Mouse (Mus musculus) cerebellum, postnatal 10 days (tissue): ENCODE data around the gene Zfp385b.

Source experiments
- DNase-seq, 2 experiments: peaks; one replicate each; pipeline ENCODE4 v3.0.0; 2021; ENCODE audit warnings: mixed read lengths in 2 of 2

Zfp385b gene

DNA sequence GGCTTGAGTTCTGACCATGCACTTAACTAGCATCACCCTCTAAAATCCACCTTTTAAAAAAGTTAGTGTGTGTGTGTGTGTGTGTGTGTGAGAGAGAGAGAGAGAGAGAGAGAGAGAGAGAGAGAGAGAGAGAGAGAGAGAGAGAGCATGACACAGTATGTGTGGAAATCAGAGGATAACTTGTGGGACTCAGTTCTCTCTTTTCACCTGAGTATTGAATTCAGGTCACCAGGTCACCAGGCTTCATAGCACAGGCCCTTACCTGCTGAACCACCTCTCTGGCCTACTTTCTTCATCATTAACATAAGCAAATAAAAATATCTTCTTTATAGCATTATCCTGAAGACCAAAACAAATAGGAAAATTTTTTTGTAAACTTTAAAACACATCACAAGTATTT is at the start of gene Zfp385b:
TSS of gene Zfp385b (minus strand) at position 101 of the 400 bp plus-strand sequence.
- no peak for DNase-seq

DNA sequence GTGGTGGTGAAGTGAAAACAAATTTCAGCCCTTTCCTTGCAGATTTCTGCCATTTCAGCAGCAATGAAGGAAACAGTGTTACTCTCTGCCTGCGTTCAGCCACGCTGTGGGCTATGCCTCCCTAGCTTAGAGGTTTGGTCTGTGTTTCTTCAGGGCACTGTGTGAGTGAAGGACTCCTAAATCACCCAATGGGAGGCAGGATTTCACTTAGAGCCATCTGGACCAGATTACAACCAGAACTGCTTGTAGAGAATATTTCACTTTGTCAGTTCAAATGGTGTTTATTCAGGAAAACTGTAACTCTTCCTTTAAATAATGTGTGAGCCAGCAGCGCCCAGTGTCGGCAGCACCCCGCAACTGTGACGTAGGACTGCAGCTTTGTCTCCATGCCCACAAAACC is 44.5 kb upstream of the Zfp385b start:
- DNase-seq = no peak

DNA sequence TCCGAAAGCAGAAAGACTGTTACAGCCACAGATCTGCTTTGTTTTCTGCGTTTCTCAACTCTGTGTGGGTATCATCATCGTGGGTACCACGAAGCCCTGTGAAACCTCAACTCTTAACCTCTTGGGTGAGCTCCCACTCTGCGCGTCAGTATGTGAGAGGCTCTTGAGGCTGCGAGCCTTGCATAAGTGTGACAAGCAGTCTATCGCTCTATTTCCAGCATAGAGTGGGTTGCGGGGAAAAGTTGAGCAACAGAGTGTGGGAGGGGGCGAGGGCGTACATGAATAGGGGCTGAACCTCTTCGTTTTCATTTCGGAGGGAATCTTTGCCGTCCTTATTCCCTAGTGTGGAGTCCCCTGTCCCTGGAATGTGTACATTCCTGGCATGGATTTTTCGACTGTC is 44.1 kb upstream of the Zfp385b start:
- no peak for DNase-seq

DNA sequence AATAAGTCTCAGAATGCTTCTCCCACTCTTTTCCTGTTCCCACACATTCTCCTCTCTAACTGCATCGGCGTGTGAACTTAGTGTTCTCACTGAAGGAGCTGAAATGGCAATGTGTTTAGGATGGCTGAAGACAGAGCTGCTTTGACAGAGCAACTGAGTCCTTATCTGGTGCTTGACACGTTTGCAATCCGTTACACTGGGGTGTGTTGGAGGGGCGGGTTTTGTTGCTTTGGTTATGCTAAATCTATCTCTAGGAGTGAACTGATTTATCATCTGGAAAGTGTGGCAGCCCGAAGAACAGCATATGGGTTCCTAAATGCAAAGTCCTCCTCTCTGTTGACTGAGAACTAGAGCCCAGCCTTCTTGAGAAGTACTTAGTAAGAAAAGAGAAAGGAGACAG is 22.0 kb upstream of the Zfp385b start:
- DNase-seq = no peak

DNA sequence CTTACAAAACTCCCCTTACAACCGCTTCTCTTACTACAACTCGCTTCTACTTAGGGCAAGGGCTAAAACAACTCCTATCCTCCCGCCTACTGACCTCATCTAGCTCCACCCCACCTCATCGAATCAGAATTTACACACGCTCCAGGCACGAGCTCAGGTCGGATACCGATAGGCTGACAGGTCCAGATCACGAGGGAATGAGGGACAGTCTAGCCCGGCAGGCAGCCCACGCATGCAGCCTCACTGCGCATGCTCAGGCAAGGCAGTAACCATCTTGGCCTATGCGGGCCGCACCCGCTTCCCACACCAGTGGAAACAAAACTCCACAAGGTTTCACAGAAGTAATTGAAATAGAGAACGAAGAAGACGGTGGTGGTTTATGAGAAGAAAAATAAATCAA is 20.1 kb upstream of the Zfp385b start:
- no peak for DNase-seq

DNA sequence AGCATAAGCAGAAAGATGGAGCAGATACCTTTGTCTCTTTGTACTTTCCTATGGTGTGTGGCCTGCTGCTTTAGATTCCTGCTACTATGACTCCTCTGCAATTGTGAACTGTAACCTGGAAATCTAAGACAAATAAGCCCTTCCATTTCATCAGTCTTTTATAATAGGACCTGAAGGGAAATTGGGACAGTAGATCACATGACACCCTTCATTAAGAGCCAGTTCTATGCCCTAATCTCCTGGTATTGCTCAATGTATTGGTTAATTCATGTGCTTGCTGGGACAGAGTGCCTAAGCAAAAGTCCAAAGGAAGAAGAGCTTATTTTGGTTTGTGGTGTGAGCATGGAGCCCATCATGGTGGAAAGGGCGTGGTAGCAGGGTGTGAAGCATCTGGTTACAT is 19.2 kb upstream of the Zfp385b start:
- no peak for DNase-seq

DNA sequence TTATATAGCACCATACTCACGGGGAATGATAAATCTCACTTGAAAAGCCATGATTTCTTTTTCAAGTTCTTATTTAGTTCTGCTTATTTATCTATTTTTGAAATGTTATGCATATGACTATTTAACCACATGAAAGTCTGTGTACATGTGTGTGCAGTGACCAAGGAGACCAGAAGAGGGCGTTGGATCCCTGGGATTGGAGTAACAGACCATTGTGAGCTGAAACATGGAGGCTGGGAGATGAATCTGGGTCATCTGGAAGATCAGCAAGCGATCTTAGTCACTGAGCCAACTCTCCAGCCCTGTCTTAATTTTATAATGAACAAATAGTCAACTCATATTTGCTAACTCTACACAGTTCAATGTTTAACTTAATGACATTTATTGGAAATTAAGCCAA is 16.3 kb upstream of the Zfp385b start:
- peak; percentile 57 to 63 for DNase-seq

DNA sequence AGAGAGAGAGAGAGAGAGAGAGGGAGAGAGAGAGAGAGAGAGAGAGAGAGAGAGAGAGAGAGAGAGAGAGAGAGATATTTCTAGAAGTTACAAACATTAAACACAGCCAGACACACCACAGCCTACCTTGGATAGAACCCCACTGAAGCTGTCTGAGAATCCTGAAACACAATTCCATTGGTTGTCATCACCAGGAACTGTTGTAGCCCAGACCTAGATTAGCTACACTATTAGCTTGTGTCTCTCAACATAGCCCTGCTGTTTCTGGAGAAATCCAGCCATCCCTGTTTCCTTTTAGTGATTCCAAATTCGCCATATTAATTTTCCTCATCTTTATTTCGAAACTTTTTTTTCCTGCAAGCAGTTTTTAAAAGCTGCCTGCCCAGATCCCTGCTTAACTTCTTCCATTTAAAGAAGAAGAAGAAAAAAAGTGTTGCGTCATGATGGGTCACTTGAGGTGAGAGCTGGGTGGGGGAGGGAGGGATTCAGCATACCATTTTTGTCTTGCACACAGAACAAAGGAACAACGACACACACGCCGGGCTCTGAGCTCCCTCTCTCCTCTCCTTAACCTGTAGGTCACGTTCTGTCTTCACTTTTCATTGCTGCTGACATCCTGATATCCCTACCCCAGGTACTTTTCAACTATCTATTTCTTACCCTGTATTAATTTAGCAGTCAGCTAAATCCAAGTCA is 6.8 kb upstream of the Zfp385b start:
- DNase-seq = no peak

DNA sequence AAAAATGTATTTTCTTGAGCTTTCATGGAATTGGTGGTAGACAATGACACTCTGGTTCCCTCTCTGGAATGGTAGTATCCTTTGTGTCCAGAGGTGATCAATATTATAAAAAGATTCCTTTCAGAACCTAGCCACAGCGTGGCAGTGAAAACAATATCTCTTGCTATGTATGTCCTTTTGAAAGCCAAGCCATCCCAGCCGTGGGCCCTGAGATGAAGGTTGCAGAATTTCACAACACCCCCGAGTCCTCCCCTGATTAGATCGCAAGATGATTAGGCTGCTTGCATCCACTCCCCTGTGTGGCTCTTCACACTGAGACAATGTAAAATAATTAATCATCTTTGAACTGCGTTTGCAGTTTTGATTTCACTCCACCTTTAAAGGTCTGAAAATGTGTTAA is 3.6 kb upstream of the Zfp385b start:
- no peak for DNase-seq

DNA sequence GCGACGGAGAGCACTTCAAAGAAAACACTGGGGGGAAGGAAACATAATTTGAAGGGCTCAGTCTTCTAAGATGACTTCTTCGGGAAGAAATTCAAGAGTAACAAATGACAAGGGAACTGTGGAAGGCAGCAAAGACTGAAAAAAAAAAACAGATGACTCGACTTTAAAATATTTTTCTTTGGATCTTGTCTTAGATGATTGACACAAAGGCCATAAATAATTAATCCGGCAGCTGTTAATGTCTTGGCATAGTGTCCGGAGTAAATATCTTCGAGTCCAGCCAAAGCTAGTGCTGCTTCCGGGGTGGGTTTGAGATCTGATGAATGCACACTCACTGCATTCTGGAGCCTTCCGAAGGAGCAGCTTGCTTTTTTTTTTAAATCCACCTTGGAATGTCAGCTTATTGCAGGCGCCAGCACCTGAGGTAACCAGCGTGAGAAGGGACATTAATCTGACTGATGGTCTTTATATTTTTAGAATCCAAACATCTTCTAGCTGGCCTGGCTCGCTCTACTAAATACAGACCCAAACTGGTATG is 2.0 kb downstream of the Zfp385b start:
- peak; percentile 47 to 61 for DNase-seq

DNA sequence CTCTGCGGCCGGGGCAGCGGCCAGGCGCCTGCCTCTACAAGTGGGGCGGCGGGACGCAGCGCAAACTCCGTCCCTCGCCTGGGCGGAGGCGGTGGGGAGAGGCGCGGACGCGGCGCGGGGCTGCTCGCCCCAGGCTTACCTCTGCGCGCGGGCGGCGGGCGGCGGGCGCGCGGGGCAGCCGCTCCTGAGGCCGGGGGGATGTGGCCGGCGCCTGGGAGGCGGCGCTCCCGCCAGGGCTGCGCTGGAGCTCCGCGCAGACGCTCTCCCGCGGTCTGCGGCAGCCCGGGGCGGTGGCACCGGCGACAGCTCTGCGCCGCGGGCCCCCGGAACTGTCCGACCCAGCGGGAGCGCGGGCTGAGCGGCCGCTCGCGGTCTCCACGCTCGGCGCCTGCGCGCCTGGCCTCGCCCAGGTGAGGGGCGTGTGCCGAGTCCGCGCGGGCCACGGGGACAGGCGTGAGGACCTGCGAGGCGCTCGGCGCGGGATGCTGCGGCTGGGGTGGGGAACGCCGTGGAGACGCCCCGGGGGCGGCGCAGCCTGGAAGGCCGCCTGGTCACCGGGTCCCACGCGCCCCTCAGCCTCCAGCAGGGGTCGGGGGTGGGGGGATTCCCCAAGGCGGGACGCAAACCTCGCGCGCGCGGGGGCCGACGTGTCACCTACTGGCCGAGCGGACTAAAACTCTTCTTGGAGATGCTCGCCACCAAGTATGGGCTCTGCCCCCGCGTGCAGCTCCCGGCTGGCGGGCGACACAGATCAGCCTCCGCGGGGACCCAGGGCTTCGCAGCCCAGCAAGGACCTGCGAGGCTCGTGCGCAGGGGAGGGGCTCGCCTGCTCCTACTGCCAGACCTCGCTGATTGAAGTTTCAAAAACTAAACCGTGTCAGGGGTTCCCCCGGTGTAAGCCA is 2.8 kb downstream of the Zfp385b start:
- peak; percentile 79 to 81 for DNase-seq

DNA sequence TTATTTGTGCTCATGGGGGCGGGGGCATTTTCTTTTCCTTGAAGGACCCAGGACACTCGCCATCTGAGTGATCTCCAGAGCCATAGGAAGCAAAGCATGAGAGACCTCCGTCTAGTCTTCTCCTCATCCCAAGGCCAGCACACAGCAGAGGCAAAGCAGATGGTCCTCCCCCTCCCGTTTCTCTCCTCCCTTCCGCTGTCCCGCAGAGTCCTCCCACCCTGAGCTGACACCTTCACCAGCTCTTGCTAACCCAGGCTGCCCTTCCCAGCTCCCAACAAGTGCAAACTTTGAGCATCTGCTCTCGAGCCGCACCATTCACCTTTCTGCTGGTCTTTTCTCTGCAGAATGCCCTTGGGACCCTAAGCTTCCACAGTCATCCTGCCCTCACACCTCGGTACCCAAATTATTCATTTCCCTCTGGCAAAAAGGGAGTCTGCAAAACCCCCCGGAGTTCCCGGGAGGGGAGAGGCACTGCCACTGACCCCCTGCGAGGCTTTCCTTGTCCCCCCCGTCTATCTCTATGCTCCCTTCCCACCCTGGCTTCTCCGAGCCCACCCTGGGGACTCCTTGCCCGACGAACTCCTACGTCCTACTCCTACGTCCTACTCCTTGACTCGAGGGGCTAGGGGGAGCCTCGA is 3.5 kb downstream of the Zfp385b start:
- DNase-seq = peak; percentile 82 to 85

DNA sequence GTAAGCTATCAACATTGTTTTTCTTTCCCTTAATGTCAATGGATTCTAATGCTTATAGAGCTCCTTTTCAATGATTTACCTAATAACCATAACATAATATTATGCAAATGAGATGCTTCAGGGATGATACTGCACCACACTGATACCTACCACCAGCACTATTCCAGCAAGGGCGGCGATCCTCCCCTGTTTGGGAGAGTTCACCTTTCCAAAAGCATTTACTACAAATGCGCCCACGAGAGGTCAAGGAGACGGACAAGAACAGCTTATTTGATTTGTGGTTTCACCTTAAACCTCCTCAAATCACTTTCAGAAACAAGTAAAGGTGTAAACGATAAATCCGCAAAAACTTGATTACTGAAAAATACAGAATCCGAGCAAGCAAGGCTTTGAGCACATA is 4.5 kb downstream of the Zfp385b start:
- DNase-seq = peak in 1 of 2 experiments; percentile 54

DNA sequence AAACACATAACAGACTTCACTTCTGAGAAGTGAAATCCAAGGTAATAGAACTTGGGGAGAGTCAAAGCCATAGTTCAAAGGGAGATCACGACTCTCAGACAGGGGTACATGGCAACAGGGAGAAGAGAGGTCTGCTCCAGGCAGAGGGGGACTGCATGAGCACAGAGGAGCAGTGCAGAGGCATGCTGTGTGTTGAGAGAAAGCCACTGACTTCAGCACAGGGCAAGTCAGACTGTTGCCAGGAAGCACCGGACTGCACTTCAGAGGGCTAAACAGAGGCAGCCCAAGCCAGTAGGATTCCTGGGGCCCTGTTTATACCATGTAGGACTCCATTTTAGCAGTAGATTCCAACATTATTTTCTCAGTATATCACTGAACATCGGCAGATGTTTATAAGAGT is 6.4 kb downstream of the Zfp385b start:
- DNase-seq = no peak

DNA sequence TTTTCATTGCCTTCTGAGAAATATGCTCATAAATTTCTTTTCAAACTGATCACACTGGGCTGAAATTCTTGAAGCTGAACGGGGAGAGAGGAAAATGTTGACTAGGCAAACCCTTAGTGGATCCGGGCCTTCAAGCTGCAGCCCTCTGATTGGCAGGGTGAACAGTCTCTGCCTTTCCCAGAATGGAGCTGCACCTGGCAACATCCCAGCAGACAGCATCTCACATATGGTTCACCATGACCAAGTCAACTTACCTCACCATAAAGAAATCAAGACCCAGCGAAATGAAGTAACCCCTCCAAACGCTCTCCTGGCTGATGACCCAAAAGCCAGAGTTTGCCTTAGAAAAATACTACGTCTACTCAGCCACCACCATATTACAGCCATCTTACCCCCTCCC is 8.7 kb downstream of the Zfp385b start:
- DNase-seq = peak; percentile 57 to 59

DNA sequence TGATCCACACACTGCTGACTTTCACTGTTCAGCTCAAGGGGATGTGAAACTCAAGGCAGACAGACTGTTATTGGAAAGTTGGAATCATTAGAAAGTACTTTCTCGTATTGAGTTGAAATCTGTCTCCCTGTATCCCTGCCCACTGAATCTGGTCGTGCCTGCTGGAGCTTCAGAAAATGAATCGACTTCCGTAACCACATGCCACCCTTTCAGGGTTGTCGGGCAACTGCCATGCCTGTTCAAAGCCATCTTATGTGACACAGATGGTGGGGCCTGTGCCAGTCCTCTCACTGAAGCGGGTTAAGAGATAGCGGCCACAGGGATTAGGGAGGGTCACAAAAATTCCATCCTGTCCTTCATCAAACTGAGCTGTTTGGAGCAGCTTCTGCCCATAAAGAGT is 14.7 kb downstream of the Zfp385b start:
- peak; percentile 84 to 87 for DNase-seq

DNA sequence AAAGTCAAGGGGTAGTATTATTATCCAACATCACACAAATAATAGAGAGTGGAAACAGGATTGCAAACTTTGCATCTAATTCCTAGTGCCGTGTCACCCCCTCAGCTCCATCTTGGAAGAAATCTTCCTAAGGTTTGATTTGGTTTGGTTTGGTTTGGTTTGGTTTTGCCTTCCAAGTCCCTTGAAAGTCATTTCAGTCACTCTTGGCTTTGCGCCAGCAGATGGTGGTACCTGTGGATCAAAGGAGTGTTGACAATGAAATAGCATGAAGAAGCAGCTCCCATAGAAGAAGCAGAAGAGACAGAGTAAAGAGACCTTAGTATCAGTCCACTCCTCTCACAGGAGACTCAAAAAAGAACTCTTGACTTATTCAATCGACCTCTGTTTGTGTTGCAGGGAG is 17.1 kb downstream of the Zfp385b start:
- DNase-seq = peak; percentile 67

DNA sequence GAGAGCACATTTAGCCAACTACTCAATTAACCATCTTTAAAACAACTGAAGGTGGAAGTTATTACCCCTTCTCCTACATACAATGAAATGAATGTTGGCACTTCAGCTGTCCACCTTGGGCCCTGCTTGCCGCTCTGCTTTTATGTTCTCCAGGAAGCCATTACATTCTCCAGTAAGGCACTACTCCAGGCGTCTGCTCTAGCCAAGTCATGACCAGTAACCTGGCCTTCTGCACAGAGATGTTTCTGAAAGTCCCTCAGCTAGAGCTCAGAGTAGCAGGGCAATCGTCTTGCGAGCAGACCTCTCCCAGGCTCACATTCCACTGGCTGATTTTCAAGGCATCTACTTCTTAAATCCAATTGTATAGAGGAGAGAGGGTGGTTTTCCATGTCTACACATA is 18.0 kb downstream of the Zfp385b start:
- DNase-seq = peak in 1 of 2 experiments; percentile 49

DNA sequence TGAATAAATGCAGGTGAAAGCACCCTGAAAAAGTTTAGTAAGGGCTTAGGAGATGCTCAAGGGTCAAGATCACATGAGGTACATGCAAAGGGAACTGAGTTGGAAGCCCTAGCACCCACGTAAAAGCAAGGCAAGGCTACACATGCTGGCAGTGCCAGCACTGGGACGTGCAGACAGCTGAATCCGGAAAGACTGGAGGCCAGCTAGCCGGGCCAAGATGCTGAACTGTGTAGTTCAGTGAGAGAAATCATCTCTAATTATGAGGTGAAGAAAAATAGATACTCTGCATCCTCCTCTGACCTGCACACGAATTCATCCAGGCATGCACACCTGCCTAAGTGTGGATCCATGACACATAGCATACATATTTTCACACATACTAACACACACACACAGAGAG is 18.4 kb downstream of the Zfp385b start:
- no peak for DNase-seq

DNA sequence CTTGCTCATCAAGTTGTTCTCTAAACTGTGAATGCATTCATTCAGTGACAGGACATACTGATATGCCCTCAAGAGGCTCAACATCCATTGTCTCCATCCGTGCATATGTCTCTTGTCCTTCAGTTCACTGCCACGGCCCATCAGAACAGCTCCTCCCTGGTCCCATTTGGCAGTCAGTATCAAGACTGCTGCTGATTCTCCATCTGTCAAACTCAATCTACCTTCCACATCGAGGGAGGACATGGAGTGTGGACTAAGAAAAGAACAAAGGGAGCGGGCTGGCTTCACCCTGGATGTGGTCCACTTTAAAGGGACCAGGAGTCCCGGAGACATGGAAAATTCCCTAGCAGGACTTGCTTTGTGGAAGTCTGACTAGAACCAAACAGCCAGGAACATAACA is 22.2 kb downstream of the Zfp385b start:
- DNase-seq = peak; percentile 86 to 88

DNA sequence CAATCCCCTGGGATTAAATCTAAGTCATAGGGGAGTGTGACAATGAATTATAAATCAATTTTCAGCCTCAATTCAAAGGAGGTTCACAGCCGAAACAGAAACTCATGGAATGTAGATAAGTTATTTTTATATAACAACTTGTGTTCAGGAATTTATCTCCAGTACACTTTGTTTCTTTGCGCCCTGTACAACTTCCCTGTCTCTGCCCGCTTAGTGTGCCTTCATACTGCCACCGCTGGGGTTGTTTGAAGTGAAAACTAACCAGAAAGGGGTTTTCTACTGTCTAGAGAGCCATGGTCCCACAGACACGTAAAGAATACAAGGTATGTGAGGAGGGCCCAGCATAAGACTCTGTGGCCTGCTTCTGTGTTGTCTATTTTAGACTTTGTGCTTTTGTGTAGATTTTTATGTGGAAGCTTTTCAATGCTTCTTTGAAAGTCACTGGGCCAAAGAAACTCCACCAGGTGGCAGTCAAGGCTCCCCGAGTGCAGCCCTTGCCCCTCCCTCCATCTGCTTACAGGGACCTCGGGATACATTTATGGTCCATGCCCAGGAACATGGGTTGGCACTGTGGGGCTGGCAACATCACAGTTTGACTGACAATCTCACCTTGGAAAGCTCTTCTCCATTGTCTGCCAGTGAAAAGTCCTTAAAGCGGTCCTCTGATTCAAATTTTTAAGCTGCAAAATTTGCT is 23.4 kb downstream of the Zfp385b start:
- DNase-seq = peak; percentile 91 to 92

DNA sequence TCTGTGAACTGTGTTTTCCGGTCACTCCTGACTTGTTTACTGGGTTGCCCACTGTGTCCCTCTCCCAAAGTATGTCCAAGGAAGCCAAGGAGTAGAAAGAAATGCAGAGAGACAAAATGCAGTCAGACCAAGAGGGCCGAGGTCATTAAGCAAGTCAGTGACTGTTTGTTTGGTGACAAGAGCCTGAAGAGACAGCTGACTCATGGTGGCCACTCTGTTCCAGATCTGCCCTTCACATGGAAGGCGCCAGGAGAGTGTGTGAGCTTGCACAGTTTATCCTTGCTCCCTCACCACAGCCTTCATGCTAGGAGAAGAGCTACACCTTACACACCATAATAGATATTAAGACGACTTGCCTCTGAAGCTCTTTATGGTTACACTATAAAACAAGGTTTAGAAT is 28.6 kb downstream of the Zfp385b start:
- DNase-seq = no peak

DNA sequence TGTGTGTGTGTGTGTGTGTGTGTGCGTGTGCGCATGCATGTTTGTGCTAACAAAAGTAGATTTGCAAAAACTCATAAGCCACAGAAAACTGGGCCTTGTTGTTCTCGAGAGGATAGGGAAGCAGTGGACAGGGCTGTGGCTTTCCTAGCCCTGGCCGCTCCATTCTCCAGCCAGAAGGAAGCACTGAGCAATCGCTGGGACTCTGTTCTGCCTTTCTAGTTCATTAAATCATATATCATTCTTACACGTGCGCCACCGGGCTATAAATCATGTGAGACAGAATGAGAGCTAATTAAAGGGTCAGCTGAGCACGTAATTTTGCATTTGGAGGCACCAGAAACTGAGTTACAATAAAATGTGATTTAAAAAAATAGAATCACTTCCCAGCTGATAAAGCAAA is 29.1 kb downstream of the Zfp385b start:
- no peak for DNase-seq
